Mouse (Mus musculus) intestine, embryonic 14.5 days (tissue): ENCODE measurements around the gene Trak2. TPM values are rescaled to one million over a fixed set of nuclear protein-coding genes. Genes with fewer than 3 reads are reported as not detected.
"Not testable (repeated sequence)": the region's sequence is repeated elsewhere in the genome, so short reads cannot be mapped to it uniquely, and the experiment has no call there.

Source experiments
- ATAC-seq: fragments of 200-750 bp; cut with Nextera tagmentation; replicated peaks from 2 replicates; pipeline ENCODE4 v1.8.0; 2017; ENCODE audit warnings: low read depth, moderate number of reproducible peaks, moderate TSS enrichment, moderate library complexity; ENCODE audit not compliant: low FRiP score, low TSS enrichment
- DNase-seq: peaks from one replicate; pipeline ENCODE4 v3.0.0-alpha.2; 2018; ENCODE audit warnings: low spot score
- H3K27ac ChIP-seq: fragments of 300-500 bp; sonication (generic); 2 replicates; pipeline ENCODE4 v1.5.1; 2014; ENCODE audit warnings: low read depth, mild to moderate bottlenecking, control low read depth
- H3K27me3 ChIP-seq: fragments of 300-500 bp; sonication (generic); replicated peaks from 2 replicates; pipeline ENCODE4 v1.6.1; 2014; ENCODE audit warnings: low read length, control low read depth; ENCODE audit not compliant: control insufficient read depth, insufficient read depth
- H3K36me3 ChIP-seq: fragments of 300-500 bp; sonication (generic); 2 replicates; pipeline ENCODE4 v1.6.1; 2014; ENCODE audit warnings: low read length, control low read depth; ENCODE audit not compliant: control insufficient read depth, insufficient read depth
- H3K4me1 ChIP-seq: fragments of 300-500 bp; sonication (generic); replicated peaks from 2 replicates; pipeline ENCODE4 v1.6.1; 2014; ENCODE audit warnings: low read length, control low read depth, mixed read lengths; ENCODE audit not compliant: control insufficient read depth, insufficient read depth
- H3K4me2 ChIP-seq: fragments of 300-500 bp; sonication (generic); 2 replicates; pipeline ENCODE4 v1.6.1; 2014; ENCODE audit warnings: low read length
- H3K4me3 ChIP-seq: fragments of 300-500 bp; sonication (generic); 2 replicates; pipeline ENCODE4 v1.5.1; 2014; ENCODE audit warnings: low read depth, low read length, control low read depth, mixed read lengths
- H3K9ac ChIP-seq: fragments of 300-500 bp; sonication (generic); 2 replicates; pipeline ENCODE4 v1.6.1; 2014; ENCODE audit warnings: mild to moderate bottlenecking, low read length
- H3K9me3 ChIP-seq: fragments of 300-500 bp; sonication (generic); 2 replicates; pipeline ENCODE4 v1.6.1; 2016; ENCODE audit warnings: low read length, control low read depth; ENCODE audit not compliant: control insufficient read depth
- WGBS: fragments of 180-500 bp; shearing (Covaris S2); extraction: QIAGEN DNeasy Blood & Tissue Kit; methylation state at CpG from one replicate; pipeline ENCODE4 v1.1.7; 2014; 5-methylcytosine and 5-hydroxymethylcytosine counted together
- polyA plus RNA-seq: library from polyadenylated mRNA; unstranded; fragments of >200 nt; fragmentation: Nextera tagmentation; extraction: Ambion mirVana; gene quantifications from 2 replicates; pipeline ENCODE4 v1.2.1, GENCODE M21; 2014

Gene Trak2
- polyA plus RNA-seq, 1 experiment from 2014 or later = 13.9 TPM

DNA sequence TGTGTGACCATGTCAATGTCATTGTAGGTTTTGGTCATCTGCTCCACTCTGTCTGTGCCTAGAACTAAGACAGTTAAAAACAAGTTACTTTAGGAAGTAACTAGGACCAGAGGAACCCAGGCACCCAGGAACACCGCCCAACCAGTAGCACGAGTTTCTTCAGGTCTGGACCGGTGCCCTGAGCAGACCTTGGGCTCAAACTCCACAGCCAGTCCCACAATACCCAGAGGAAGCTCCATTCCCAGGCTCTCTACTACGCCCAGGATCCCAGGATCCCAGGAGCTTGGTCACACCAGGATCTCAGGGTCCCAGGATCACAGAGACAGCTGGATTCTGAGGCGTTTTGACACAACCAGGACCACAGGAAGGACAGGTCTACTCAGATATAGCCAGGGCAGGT lies 46.6 kb downstream of the Trak2 start:
- ATAC-seq = no peak
- H3K27ac ChIP-seq = no peak overlapping the region
- H3K9ac ChIP-seq = no peak overlapping the region
- no peaks in the 10 kb centered on the region for H3K27me3 ChIP-seq
- WGBS = 95% methylated on average over 5 of the region's 5 CpGs
- H3K9me3 ChIP-seq = peaks cover 6% of the 10 kb centered on the region; the same call in 1 of the 2 replicates
- no peak overlapping the region for H3K4me2 ChIP-seq
- no peak overlapping the region for H3K4me3 ChIP-seq
- DNase-seq = no peak
- peaks cover 10% of the 10 kb centered on the region for H3K36me3 ChIP-seq
- H3K4me1 ChIP-seq = no peaks in the 10 kb centered on the region

DNA sequence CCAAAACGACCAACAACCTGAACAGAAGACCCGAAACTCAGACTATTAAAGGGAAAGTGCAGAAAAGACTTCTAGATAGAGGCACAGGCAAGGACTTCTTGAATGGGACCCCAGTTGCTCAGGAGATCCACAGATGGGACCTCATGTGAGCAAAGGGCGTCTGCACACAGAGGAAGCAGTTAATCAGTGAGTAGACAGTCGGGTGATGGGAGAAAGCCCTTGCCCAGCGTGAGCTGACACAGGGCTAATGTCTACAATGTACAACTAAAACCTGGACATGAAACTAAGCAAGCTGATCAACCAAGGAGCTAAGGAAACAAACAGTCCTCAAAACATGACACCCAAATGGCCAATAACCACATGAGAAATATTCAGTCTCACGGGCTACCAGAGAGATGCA lies 55.7 kb downstream of the Trak2 start:
- 73% methylated on average over 6 of the region's 6 CpGs for WGBS
- H3K4me3 ChIP-seq = no peak overlapping the region
- DNase-seq = no peak
- H3K4me1 ChIP-seq = no peaks in the 10 kb centered on the region
- no peaks in the 10 kb centered on the region for H3K27me3 ChIP-seq
- ATAC-seq = no peak
- H3K27ac ChIP-seq = no peak overlapping the region
- H3K4me2 ChIP-seq = no peak overlapping the region
- H3K9me3 ChIP-seq = no peaks in the 10 kb centered on the region
- H3K9ac ChIP-seq = no peak overlapping the region
- H3K36me3 ChIP-seq = peaks cover 75% of the 10 kb centered on the region

DNA sequence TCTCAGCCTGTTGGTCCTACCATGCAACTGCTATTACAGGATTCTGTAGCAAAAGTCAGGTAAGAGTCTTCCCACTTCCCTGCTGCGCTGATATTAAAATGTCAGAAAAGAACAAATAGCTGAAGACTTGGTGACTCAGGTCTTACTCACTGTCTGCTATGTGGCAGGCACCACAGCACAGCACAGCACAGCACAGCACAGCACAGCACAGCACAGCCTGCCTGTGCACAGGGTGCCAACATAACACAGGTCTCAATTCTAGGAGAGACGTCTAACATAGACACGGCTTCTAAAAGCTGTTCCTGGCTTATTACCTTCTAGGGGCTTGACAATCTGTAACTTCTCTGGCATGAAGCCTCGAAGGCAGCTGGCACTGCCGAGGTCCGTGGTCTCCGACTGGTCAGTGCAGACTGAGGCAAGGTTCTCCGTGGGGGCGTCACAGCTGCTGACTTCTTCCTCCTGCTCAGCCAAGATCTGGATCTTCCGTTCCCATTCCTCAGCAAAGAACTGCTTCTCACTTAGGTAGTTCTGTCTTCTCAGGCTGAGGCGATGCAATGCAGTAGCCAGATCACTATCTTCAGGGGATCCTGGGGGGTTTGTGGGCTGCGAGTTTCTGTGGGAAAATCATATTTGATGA lies 63.5 kb downstream of the Trak2 start:
- Histone ChIP-seq H3K36me3 (peaks cover 75% of the 10 kb centered on the region), H3K4me1 (no peaks in the 10 kb centered on the region), H3K4me2 (no peak overlapping the region), H3K9ac (no peak overlapping the region), H3K4me3 (no peak overlapping the region), H3K27me3 (no peaks in the 10 kb centered on the region), H3K9me3 (no peaks in the 10 kb centered on the region), H3K27ac (no peak overlapping the region)
- DNase-seq = no peak
- WGBS = 94% methylated on average over 12 of the region's 12 CpGs
- no peak for ATAC-seq

GRCm38 (mm10) chr1:58903681-58904080 lies 69.5 kb downstream of the Trak2 start:
- Histone ChIP-seq H3K36me3 (peaks cover 38% of the 10 kb centered on the region), H3K4me3 (no peak overlapping the region), H3K9ac (no peak overlapping the region), H3K9me3 (no peaks in the 10 kb centered on the region), H3K4me1 (no peaks in the 10 kb centered on the region), H3K27me3 (no peaks in the 10 kb centered on the region), H3K4me2 (no peak overlapping the region), H3K27ac (no peak overlapping the region)
- DNase-seq (no peak), ATAC-seq (no peak)
- WGBS = 75% methylated on average over 9 of the region's 9 CpGs

GRCm38 (mm10) chr1:58897561-58897960 lies 75.7 kb downstream of the Trak2 start:
- H3K4me3 ChIP-seq, H3K4me2 ChIP-seq, H3K27ac ChIP-seq, H3K27me3 ChIP-seq, DNase-seq, H3K4me1 ChIP-seq, H3K9ac ChIP-seq, H3K9me3 ChIP-seq: not testable (repeated sequence)
- peaks cover 13% of the 10 kb centered on the region; the same call in 1 of the 2 replicates for H3K36me3 ChIP-seq
- ATAC-seq = 0 out of 2 replicates have a peak, but pooled peaks have one; percentile 40
- 30% methylated on average over 3 of the region's 3 CpGs for WGBS

- not testable (repeated sequence) for H3K27ac ChIP-seq, DNase-seq, H3K27me3 ChIP-seq, H3K4me1 ChIP-seq, H3K9me3 ChIP-seq, H3K36me3 ChIP-seq, H3K4me2 ChIP-seq, ATAC-seq, H3K4me3 ChIP-seq, H3K9ac ChIP-seq
- 81% methylated on average over 8 of the region's 8 CpGs for WGBS
Measured at GRCm38 (mm10) chr1:58892386-58892785, 80.8 kb downstream of the Trak2 start.

DNA sequence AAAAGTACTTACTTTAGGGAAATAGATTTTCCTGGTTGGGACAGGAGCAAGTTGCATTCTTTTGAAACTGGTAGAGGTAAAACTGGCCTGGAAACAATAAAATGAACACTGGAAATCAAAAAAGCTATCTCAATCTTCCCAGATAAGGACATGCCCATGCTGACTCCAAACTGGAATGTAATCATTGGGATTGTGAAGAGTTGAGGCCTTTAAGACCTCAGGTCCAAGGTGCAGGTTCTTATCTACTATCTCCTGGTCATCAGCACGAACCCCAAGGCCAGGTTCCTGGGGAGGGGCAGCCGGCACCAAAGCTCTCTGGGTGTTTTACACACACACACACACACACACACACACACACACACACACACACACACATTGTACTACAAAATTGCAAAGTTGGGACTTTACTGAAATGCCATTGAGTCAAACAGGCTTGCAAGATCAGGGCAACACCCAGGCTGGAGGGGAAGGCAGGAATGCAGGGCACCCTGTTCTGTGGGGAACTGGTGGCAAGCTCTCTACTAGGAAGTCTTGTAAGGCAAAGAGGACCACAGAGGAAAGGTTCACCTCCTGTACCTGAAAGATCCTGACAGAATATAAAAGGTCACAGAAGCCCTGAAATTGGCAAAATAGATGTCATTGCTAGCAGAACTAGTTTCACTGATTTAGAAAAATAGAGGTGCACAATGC lies 81.6 kb downstream of the Trak2 start:
- not testable (repeated sequence) for H3K9me3 ChIP-seq, H3K27me3 ChIP-seq, H3K4me1 ChIP-seq, H3K4me2 ChIP-seq, H3K4me3 ChIP-seq, ATAC-seq, H3K36me3 ChIP-seq, H3K27ac ChIP-seq, H3K9ac ChIP-seq, DNase-seq
- 78% methylated on average over 2 of the region's 2 CpGs for WGBS

- not testable (repeated sequence) for H3K36me3 ChIP-seq, H3K27me3 ChIP-seq, H3K27ac ChIP-seq, H3K9me3 ChIP-seq, H3K4me1 ChIP-seq, DNase-seq, H3K4me2 ChIP-seq, H3K9ac ChIP-seq, ATAC-seq, H3K4me3 ChIP-seq
- 67% methylated on average over 4 of the region's 5 CpGs for WGBS
Measured at GRCm38 (mm10) chr1:58890697-58891290, 82.4 kb downstream of the Trak2 start.
